Mouse (Mus musculus) olfactory bulb, adult 2 months (tissue): ENCODE data around the gene Xpc. TPM values are rescaled to one million over a fixed set of nuclear protein-coding genes. Genes with fewer than 3 reads are reported as not detected.

Experiments
- H3K27ac ChIP-seq: fragments of 200-500 bp; 2 replicates; pipeline ENCODE4 v1.5.1; 2012; ENCODE audit warnings: low read depth, low read length; ENCODE audit not compliant: insufficient read depth
- H3K4me1 ChIP-seq: fragments of 200-500 bp; 2 replicates; pipeline ENCODE4 v1.6.1; 2012; ENCODE audit warnings: low read length; ENCODE audit not compliant: control insufficient read depth, insufficient read depth
- H3K4me3 ChIP-seq: fragments of 200-500 bp; 2 replicates; pipeline ENCODE4 v1.5.1; 2012; ENCODE audit warnings: mild to moderate bottlenecking, low read depth, low read length, moderate library complexity; ENCODE audit not compliant: insufficient read depth
- CTCF ChIP-seq: fragments of 200-500 bp; IDR thresholded peaks from 2 replicates; pipeline ENCODE4 v1.5.1; 2012; ENCODE audit warnings: low read depth, mild to moderate bottlenecking, low read length, moderate library complexity; ENCODE audit not compliant: insufficient read depth
- POLR2A ChIP-seq: fragments of 200-500 bp; IDR thresholded peaks from 2 replicates; pipeline ENCODE4 v1.6.1; 2012; ENCODE audit warnings: mild to moderate bottlenecking, low read depth, low read length, moderate library complexity; ENCODE audit not compliant: insufficient read depth
- WGBS: fragments of 180-500 bp; shearing (Covaris S2); methylation state at CpG from one replicate; pipeline ENCODE4 v1.1.7; 2018; 5-methylcytosine and 5-hydroxymethylcytosine counted together
- polyA plus RNA-seq: library from polyadenylated mRNA; stranded (reverse); fragments of >200 nt; gene quantifications from 2 replicates; pipeline ENCODE4 v1.2.4, GENCODE M21; 2012; ENCODE audit warnings: low replicate concordance; ENCODE audit not compliant: missing spikeins, insufficient read depth, insufficient read length

Xpc gene
- polyA plus RNA-seq, 1 experiment: not detected

DNA sequence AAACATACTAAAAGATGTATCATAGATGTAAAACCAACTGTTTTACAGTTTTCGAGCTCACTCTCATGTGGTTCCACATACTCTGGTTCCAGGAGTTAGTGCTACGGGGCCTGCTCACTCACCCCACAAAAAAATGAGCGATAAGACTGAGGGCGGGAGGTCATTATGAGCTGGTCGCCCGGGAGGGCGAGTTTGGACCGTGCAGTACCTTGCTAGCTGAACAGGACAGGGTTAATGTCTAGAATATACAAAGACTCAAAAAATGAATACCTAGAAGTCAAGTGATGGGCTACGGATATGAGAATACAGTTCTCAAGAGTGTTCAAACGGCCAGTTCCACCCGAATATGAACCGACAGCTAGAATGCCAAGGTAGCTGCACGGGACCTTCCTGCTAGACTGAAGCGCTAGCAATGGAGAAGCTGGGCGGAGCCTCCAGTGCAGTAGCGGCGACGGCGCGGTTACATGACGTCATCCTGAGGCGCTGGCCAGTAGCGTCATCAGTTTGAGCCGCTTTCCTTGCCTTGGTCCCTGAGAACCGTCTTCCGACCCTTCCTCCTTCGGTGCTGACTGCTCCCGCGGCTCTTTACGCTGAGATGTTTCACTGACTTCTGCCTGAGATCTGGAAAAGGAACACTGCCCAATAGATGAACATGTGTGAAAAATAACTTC lies 75.1 kb downstream of the Xpc start:
- TF ChIP-seq CTCF (no peak), POLR2A (peak; percentile 93)
- Histone ChIP-seq H3K4me1 (peaks cover 6% of the 10 kb centered on the region; the same call in 1 of the 2 replicates), H3K4me3 (peak overlapping the region; percentile 53), H3K27ac (peak overlapping the region; percentile 65; the same call in 1 of the 2 replicates)
- WGBS: 2% methylated on average over 30 of the region's 30 CpGs

Other genes with a start within 250 kb of the Xpc start
- gene Wnt7a, start 104.5 kb downstream of the Xpc start, polyA plus RNA-seq: not detected in 2 replicates
- gene Chchd4, start 42.3 kb downstream of the Xpc start, polyA plus RNA-seq: not detected in 2 replicates
- gene Tmem43, start 42.2 kb downstream of the Xpc start, polyA plus RNA-seq: not detected in 2 replicates
- gene Lsm3, start within 50 bp of the Xpc start, polyA plus RNA-seq: not detected in 2 replicates
- gene Slc6a6, start 168.2 kb upstream of the Xpc start, polyA plus RNA-seq: 322 TPM in 1 of 2 replicates, not detected in the other